Mouse (Mus musculus) cerebellum, adult 2 months (tissue): ENCODE data around the gene Ghrhr. TPM values are rescaled to one million over a fixed set of nuclear protein-coding genes. Genes with fewer than 3 reads are reported as not detected.

Source experiments
- DNase-seq, 2 experiments: peaks; one replicate each; pipeline ENCODE4 v3.0.0; 2021
- H3K27ac ChIP-seq: fragments of 200-500 bp; 2 replicates; pipeline ENCODE4 v1.5.1; 2012; ENCODE audit warnings: low read length, control low read depth, inconsistent platforms; ENCODE audit not compliant: insufficient read depth
- H3K27me3 ChIP-seq: fragments of 200-500 bp; 2 replicates; pipeline ENCODE4 v1.6.1; 2012; ENCODE audit warnings: inconsistent platforms, mild to moderate bottlenecking, low read length, moderate library complexity; ENCODE audit not compliant: control insufficient read depth, insufficient read depth
- H3K4me1 ChIP-seq: fragments of 200-500 bp; 2 replicates; pipeline ENCODE4 v1.6.1; 2011; ENCODE audit warnings: low read length; ENCODE audit not compliant: control insufficient read depth, insufficient read depth
- H3K4me3 ChIP-seq: fragments of 200-500 bp; replicated peaks from 2 replicates; pipeline ENCODE3; 2011; ENCODE audit warnings: mild to moderate bottlenecking, low read depth, low read length, control low read depth; ENCODE audit not compliant: insufficient read depth
- CTCF ChIP-seq: fragments of 200-500 bp; IDR thresholded peaks from 2 replicates; pipeline ENCODE4 v1.5.1; 2011; ENCODE audit warnings: low read depth, mild to moderate bottlenecking, control low read depth, low read length, moderate library complexity, borderline replicate concordance; ENCODE audit not compliant: insufficient read depth
- POLR2A ChIP-seq: fragments of 200-500 bp; IDR thresholded peaks from 2 replicates; pipeline ENCODE4 v1.6.1; 2011; ENCODE audit warnings: low read length, control low read depth, borderline replicate concordance; ENCODE audit not compliant: insufficient read depth
- WGBS: fragments of 180-500 bp; shearing (Covaris S2); methylation state at CpG from one replicate; pipeline ENCODE4 v1.1.7; 2018; 5-methylcytosine and 5-hydroxymethylcytosine counted together
- polyA plus RNA-seq: library from polyadenylated mRNA; depleted of rRNA; stranded (reverse); fragments of >200 nt; gene quantifications from 2 replicates; pipeline ENCODE4 v1.2.3, GENCODE M21; 2012

Gene Ghrhr
- polyA plus RNA-seq, 1 experiment, result not detected

DNA sequence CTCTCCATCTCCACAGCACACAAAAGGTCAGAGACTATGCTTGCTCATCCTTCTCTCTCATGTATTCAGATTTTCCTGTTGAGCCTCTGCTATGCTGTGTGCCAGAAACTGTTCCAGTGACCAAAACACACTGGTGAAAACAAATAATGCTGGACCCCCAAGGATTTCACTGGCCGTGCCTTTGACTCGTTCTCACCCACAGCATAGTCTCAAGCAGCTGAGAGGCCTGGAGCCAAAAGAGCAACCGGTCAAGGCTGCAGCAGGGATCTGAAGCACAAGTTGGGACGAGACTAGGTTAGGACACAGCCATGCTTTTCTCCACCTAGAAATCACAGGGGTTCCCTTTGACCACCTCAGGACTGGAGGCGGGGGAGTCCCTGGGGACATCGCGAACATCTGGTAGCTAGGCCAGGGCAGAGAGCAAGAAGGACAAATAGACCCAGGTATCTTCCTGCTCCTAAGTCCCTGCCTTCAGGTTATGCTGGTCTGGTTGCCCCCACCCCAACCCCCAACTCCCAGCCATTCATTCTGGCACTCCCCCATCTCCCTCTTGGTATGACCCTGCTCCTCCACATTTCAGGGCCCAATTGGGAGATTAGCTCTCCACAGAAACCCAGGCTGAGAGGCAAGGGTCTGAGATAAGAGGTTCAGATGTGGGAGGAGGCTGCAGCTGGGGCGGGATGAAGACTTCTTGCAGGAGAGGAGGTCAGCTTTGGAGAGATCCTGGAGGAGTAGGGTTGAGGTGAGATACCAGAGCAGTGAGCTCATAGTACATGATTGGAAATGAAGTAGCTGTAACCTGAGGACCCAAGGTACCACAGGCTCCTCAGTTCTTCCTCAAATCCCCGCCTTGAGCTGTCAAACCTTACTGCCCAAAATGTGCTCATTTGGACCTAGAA is 27.6 kb downstream of the Ghrhr start:
- DNase-seq, result peak in 1 of 2 experiments; percentile 3
- Histone ChIP-seq H3K4me3 (no peak overlapping the region), H3K27ac (no peak overlapping the region), H3K4me1 (peaks cover 32% of the 10 kb centered on the region), H3K27me3 (no peaks in the 10 kb centered on the region)
- TF ChIP-seq CTCF (no peak), POLR2A (no peak)
- 90% methylated on average over 9 of the region's 9 CpGs for WGBS

DNA sequence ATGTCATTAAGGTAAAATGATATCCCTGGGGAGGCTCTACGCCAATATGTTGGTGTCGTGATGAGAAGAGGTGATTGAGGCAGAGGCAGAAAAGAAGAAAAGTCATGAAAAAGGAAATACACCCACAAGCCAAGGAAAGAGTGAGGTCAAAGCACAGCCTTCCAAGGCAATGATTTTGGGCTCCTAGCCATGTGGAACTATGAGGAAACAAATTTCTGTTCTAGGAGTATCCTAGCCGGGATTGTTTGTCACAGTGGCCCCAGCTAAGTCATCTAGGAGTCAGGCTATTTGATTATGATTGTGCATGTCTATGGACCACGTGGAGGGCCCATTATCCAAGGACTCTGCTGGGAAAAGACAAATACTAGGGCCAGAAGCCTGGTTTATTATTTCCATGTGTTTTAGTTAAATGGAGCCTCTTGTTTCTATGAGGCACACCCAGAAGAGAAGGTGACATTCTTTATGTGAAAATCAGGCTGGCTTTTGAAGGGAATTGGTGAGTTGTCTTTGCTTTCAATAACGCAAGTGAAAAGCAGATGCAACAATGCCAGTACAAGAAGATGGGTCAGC is 28.4 kb downstream of the Ghrhr start:
- Histone ChIP-seq H3K4me3 (no peak overlapping the region), H3K4me1 (peaks cover 23% of the 10 kb centered on the region), H3K27ac (no peak overlapping the region), H3K27me3 (no peaks in the 10 kb centered on the region)
- TF ChIP-seq POLR2A (no peak), CTCF (no peak)
- DNase-seq, result peak in 1 of 2 experiments; percentile 0
- WGBS, result 93% methylated on average over 5 of the region's 5 CpGs

DNA sequence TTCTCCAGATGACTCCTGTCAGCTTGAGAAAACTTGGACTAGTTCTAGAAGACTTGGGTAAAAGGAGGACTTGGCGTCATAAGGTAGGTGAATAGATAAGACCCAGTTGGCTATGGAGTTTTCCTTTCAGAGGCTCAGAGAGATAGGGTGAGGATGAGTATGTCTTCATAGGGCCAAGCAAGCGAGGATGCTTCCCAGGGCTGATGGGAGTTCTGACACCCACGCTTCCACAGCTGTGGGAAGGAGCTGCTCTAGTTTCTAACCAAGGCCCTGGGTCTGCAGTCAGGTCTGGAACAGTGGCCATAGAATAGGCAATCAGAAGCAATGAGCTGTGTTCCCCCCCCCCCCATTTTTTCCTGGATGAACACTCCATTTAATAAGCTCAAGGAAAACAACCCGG is 31.2 kb downstream of the Ghrhr start:
- Histone ChIP-seq H3K27ac (no peak overlapping the region), H3K4me3 (no peak overlapping the region), H3K27me3 (no peaks in the 10 kb centered on the region), H3K4me1 (no peaks in the 10 kb centered on the region; the same call in none of the 2 replicates)
- TF ChIP-seq POLR2A (no peak), CTCF (no peak)
- no peak for DNase-seq
- WGBS, result 95% methylated on average over 4 of the region's 4 CpGs

DNA sequence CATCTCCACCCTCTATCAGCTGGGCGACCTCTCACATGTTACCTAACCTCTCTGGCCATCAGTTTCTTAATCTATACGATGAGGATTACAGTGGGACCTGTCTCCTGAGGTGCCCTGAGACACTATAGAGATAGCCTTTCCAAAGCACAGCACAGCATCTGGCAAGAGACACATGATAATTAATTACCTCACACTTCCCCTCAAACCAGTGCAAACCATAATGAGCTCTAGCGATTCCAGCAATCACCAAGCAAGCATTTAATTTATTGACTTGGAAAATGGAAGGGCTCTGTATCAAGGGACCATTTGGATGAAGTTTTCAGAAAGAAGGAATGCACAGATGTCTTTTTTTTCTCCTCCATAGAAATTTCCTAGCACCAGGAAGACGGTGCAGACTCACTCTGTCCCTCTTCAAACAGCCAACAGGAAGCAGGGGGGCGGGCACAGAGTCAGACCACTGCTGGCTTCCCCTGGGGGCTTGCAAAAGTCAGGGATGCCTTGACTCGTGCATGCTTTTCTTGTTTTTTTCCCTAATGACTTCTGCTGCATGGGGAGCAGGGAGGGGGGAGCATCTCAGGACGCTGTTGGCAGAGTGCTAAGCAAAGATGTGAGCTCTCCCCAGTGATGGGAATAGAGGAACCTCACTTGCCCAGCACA is 34.2 kb downstream of the Ghrhr start:
- no peak overlapping the region for H3K4me3 ChIP-seq
- no peak overlapping the region for H3K27ac ChIP-seq
- TF ChIP-seq POLR2A (no peak), CTCF (no peak)
- no peaks in the 10 kb centered on the region; the same call in 1 of the 2 replicates for H3K4me1 ChIP-seq
- 72% methylated on average over 7 of the region's 7 CpGs for WGBS
- H3K27me3 ChIP-seq, result no peaks in the 10 kb centered on the region
- no peak for DNase-seq

DNA sequence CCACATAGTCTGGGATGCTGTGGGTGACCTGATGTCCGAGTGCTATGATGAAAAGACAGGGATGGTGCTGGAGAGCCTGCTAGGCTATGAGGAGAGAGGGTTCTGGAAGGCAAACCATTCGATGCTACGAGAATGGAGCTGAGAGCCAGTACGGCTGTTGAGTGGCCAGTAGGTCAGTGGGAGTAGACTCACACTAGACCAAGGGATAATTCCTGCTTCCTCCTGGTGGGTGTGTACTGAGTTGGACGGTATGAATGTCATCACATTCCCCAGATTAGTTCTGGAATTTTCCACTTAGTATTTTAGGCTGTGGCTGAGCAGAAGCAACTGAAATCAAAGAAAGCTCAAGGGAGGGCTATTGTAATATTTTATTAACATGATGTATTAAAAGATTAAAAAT is 34.9 kb downstream of the Ghrhr start:
- DNase-seq, result no peak
- no peak for TF ChIP-seq CTCF
- WGBS, result 86% methylated on average over 5 of the region's 5 CpGs

DNA sequence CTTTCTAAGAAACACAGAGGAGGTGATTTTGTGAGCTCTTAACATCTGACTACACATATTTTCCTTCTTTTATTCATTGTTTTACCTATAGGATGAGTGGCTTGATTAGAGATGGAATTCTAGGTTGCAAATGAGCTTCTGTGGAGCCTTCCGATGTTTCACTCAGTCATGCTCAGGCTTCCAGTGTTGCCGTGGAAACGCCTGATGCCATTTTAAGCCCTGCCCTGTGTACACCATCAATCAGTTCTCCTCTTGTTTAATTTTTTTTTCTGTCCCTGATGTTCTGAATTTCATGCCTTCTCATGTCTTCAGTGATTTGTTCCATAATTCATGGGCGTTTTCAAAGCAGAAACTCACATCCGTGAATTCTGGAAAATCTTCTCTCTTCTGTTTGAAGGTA is 40.1 kb downstream of the Ghrhr start:
- DNase-seq, result no peak
- 88% methylated on average over 5 of the region's 5 CpGs for WGBS
- peaks cover 29% of the 10 kb centered on the region for H3K4me1 ChIP-seq
- no peak overlapping the region for H3K4me3 ChIP-seq
- H3K27me3 ChIP-seq, result no peaks in the 10 kb centered on the region
- TF ChIP-seq CTCF (no peak), POLR2A (no peak)
- no peak overlapping the region for H3K27ac ChIP-seq

More for the DNA sequence above, 34.9 kb downstream of the Ghrhr start:
- no peaks in the 10 kb centered on the region; the same call in 1 of the 2 replicates for H3K4me1 ChIP-seq
- H3K4me3 ChIP-seq, result no peak overlapping the region
- H3K27ac ChIP-seq, result no peak overlapping the region
- H3K27me3 ChIP-seq, result no peaks in the 10 kb centered on the region

DNA sequence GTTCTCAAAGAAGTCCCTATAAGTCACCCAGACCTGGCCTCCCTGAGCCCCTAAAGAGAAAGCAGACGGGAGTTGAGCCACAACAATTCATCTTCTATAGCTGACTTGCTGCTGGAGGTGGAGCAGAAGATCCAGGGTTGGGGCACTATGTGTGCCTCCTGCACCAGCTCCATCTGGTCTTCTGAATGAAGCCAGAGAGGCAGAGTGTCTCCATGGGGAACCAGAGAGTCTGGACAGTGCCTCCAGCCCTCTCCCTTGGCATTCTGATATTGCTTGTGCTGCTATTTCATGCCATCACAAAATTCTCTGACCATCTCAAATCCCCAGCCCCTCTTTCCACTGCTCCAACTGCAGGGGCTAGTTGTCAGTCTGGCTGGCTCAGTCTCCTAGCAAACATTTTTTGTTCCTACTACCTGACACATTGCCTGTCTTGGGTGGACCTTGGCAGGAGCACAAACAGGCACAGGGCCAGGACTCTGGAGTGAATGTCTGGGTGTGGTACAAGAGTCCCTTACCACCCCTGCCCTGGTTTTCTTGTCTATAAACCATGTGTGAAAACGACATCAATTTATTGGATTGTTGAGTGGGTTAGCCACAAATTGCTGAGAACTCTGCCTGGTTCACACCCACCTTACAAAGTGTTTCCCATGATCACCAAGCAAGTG is 42.8 kb downstream of the Ghrhr start:
- Histone ChIP-seq H3K27me3 (no peaks in the 10 kb centered on the region), H3K4me1 (peaks cover 31% of the 10 kb centered on the region), H3K4me3 (no peak overlapping the region), H3K27ac (no peak overlapping the region)
- DNase-seq, result peak; percentile 78 to 88
- TF ChIP-seq POLR2A, result no peak
- TF ChIP-seq CTCF, result no peak
- WGBS, result 6% methylated on average over 2 of the region's 2 CpGs

DNA sequence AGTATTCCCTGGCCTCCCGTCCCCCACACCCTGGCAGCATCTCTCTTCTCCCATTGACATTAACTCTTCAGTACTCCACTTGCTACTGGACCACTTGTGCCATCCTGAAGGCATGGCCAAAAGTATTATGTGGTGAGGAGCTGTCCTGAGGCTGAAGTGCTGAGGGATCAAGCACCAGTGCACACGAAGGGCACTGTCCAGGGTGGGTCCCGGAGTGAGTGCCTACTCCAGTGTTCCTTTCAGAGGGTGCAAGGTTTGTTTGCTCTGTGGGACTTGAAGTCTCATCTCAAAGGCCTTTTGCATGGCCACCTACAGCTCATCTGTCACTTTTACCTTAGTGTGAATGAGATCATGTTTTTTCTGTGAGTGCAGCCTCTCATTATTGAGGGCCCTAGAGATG is 44.3 kb downstream of the Ghrhr start:
- no peak overlapping the region for H3K4me3 ChIP-seq
- H3K27me3 ChIP-seq, result no peaks in the 10 kb centered on the region
- H3K27ac ChIP-seq, result no peak overlapping the region
- peaks cover 31% of the 10 kb centered on the region for H3K4me1 ChIP-seq
- 87% methylated on average over 3 of the region's 3 CpGs for WGBS
- TF ChIP-seq CTCF (no peak), POLR2A (no peak)
- no peak for DNase-seq
